Mouse (Mus musculus): ENCODE measurements at regions not wholly inside any gene's neighbourhood (a gene's known extent, or its start where the extent isn't known, plus 50 kb on each side); places are given as distances from the start of the nearest gene placed in this dataset.

DNA sequence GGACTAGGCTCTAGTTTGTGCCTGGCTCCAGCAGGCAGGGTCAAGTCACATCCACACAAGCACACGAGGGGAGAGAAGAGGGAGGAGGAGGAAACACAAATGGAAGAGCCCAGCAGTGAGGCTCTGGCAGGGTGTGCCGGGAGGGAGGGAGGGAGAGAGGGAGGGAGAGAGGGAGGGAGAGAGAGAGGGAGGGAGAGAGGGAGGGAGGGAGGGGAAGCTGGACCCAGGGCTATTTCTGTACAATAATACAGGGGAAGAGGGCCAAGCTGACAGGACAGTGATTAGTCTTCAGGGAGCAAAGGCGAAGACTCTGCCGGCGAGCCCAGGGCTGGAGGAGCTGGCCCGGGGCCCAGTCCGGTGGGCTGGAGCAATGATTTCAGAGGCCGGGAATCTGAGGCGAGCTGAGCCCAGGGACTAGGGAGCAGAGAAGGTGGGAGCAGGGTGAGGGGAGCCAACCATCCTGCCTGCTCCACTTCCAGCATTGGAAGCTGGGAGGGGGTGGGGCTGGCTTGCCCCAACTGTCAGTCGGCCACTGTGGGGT, 155.6 kb downstream of the Efnb1 start:
- TF ChIP-seq EP300 (IDR thresholded peaks at IDR 0.05; ENCODE audit: low read depth) (no peak), CTCF (IDR thresholded peaks at IDR 0.05; ENCODE audit: low read depth) (no peak)
